Mouse (Mus musculus): ENCODE data around the gene Immp2l.

DNA sequence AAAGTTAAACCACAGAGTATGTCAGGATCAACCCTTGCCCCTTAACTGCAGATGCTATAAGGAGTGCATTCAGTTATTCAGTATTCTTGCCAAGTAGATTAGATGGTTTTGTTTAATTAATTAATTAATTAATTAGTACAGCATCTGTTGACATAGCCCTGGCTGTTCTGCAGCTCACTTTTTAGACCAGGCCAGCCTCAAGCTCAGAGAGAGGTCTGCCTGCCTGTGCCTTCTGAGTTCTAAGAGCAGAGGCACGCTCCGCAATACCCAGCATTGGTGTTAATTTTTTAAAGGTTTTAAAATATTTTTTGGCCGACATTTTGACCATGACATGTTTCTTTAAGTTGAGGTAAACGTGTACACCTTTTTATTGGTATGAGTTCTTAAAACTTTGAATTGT lies 292.0 kb downstream of the Immp2l start:
- TF ChIP-seq CTCF (IDR thresholded peaks at IDR 0.05; ENCODE audit: low read depth, low read length) (no peak), GATA1 (IDR thresholded peaks at IDR 0.05; ENCODE audit: borderline replicate concordance, low read length) (no peak), TAL1 (conservative IDR thresholded peaks at IDR 0.05; ENCODE audit: low read depth, low read length) (no peak)
